ENCODE assay signal across 25 mouse cellular contexts in the genomic region with DNA sequence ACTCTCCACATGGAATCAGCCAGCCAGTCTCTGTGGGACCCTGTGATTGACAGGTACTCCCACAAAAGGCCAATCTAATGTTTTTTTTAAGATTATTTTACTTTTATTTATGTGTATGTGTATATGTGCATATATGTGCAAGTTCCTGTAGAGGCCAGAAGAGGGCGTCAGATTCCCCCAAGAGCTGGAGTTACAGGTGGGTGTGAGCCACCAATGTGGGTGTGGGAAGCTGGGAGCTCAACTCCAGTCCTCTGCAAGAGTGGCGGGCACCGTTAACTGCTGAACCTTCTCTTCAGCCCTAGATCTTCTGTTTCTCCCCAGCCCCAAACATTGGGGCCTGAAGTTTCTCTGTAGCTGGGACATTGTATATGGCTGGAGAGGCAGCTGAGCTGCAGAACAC.
DNase-seq lines count a peak whose midpoint lies in the region; ATAC-seq and TF ChIP-seq lines count a peak whose summit lies in the region.
"Had no signal": no experiment of that assay in that cellular context is flagged by ENCODE, and none has a peak within 500 bp of the region (broad histone marks: within the 10 kb centered on the region; RNA-seq: fewer than 3 reads in every experiment).

No protein-coding gene starts in this region.

- no peaks in the 10 kb centered on the region for H3K27me3 ChIP-seq in midbrain, postnatal 0 days (ENCODE audit: insufficient read depth, low read length)
- no peaks in the 10 kb centered on the region for H3K27me3 ChIP-seq in midbrain, embryonic 11.5 days (ENCODE audit: control insufficient read depth, insufficient read depth, low read length)
- H3K27me3 ChIP-seq in MEL (ENCODE audit: control insufficient read depth in 1 of 2, insufficient read depth in 2 of 2, low read length in 2 of 2): no peaks in the 10 kb centered on the region
- H3K27me3 ChIP-seq: hindbrain, embryonic 12.5 days; limb, embryonic 13.5 days; liver, embryonic 13.5 days; lung, embryonic 15.5 days had no signal

- H3K9me3 ChIP-seq in midbrain, postnatal 0 days (ENCODE audit: low read length): no peaks in the 10 kb centered on the region
- no peaks in the 10 kb centered on the region for H3K9me3 ChIP-seq in midbrain, embryonic 11.5 days (ENCODE audit: control insufficient read depth, low read length)
- no peaks in the 10 kb centered on the region for H3K9me3 ChIP-seq in MEL (replicated peaks; ENCODE audit: insufficient read depth, low read length)
- H3K9me3 ChIP-seq: hindbrain, embryonic 12.5 days; limb, embryonic 13.5 days; liver, embryonic 13.5 days; lung, embryonic 15.5 days had no signal

- DNase-seq in layer of hippocampus, adult 2 months (ENCODE audit: low spot score in 2 of 2): no peak
- DNase-seq in layer of hippocampus, adult 8-10 months (ENCODE audit: low spot score in 2 of 2): no peak
- no peak for DNase-seq in midbrain, postnatal 0 days (ENCODE audit: low spot score)
- no peak for DNase-seq in midbrain, embryonic 11.5 days (ENCODE audit: low spot score, missing footprints)
- no peak for DNase-seq in MEL (ENCODE audit: low read depth, low spot score)
- no peak for DNase-seq in cerebellum, adult 9-10 months
- DNase-seq in thymus, adult 18-20 months: no peak
- DNase-seq: adrenal gland, adult 8-10 months; B cell, adult 2 months; cerebellum, adult 8-10 months; cerebellum, postnatal 36 days; gastrocnemius, postnatal 36 days; kidney, postnatal 14 days; liver, embryonic 13.5 days; midbrain, embryonic 14.5 days; right cerebral cortex, postnatal 25 days; spleen, adult 18-20 months; thymus, postnatal 25 days had no signal

- H3K27ac ChIP-seq in layer of hippocampus, adult 2 months: no peak overlapping the region
- H3K27ac ChIP-seq in midbrain, postnatal 0 days (ENCODE audit: low read depth, low read length): no peak overlapping the region
- no peak overlapping the region for H3K27ac ChIP-seq in midbrain, embryonic 11.5 days (ENCODE audit: low read depth, low read length)
- H3K27ac ChIP-seq in MEL (ENCODE audit: control insufficient read depth, low read depth, low read length): no peak overlapping the region
- H3K27ac ChIP-seq: hindbrain, embryonic 12.5 days; hindbrain, postnatal 0 days; limb, embryonic 13.5 days; liver, embryonic 13.5 days; lung, embryonic 15.5 days; macrophage had no signal

- peak; percentile 33 for TF ChIP-seq CTCF in layer of hippocampus, adult 2 months (conservative IDR thresholded peaks at IDR 0.05)
- peak; percentile 20; the same call in 1 of the 2 replicates for TF ChIP-seq CTCF in midbrain, postnatal 0 days (IDR thresholded peaks at IDR 0.05)
- peak; percentile 1 to 17 (median 6); a peak in 1 of 6 replicates for TF ChIP-seq CTCF in MEL (IDR thresholded peaks at IDR 0.05 in 2 of 3, conservative IDR thresholded peaks at IDR 0.05 in 1 of 3; ENCODE audit: control insufficient read depth in 1 of 3, insufficient read depth in 1 of 3, low read depth in 2 of 3, low read length in 3 of 3, poor library complexity in 1 of 3, severe bottlenecking in 1 of 3)

- no peak for TF ChIP-seq RAD21 in MEL (IDR thresholded peaks at IDR 0.05; ENCODE audit: low read depth, low read length)

- TF ChIP-seq EP300 in MEL (IDR thresholded peaks at IDR 0.05; ENCODE audit: low read depth in 1 of 2, low read length in 2 of 2): no peak

- no peaks in the 10 kb centered on the region for H3K36me3 ChIP-seq in midbrain, postnatal 0 days (ENCODE audit: insufficient read depth, low read length)
- no peaks in the 10 kb centered on the region for H3K36me3 ChIP-seq in midbrain, embryonic 11.5 days (ENCODE audit: control insufficient read depth, insufficient read depth, low read length)
- H3K36me3 ChIP-seq in MEL (ENCODE audit: control insufficient read depth in 1 of 2, insufficient read depth in 2 of 2, low read length in 2 of 2): no peaks in the 10 kb centered on the region
- H3K36me3 ChIP-seq: hindbrain, embryonic 12.5 days; limb, embryonic 13.5 days; liver, embryonic 13.5 days; lung, embryonic 15.5 days had no signal

- TF ChIP-seq POLR2A in MEL (IDR thresholded peaks at IDR 0.05; ENCODE audit: control insufficient read depth in 1 of 2, insufficient read depth in 1 of 2, low read depth in 1 of 2, low read length in 2 of 2, poor library complexity in 1 of 2): no peak

- H3K4me1 ChIP-seq in midbrain, postnatal 0 days (ENCODE audit: insufficient read depth, low read length): no peaks in the 10 kb centered on the region
- no peaks in the 10 kb centered on the region; the same call in 1 of the 2 replicates for H3K4me1 ChIP-seq in midbrain, embryonic 11.5 days (ENCODE audit: control insufficient read depth, insufficient read depth, low read length)
- no peaks in the 10 kb centered on the region for H3K4me1 ChIP-seq in MEL (ENCODE audit: control insufficient read depth in 1 of 2, insufficient read depth in 2 of 2, low read length in 2 of 2)
- H3K4me1 ChIP-seq: limb, embryonic 13.5 days had no signal

- no peak overlapping the region for H3K9ac ChIP-seq in midbrain, postnatal 0 days (replicated peaks; ENCODE audit: low read length, poor library complexity, severe bottlenecking)
- no peak overlapping the region for H3K9ac ChIP-seq in midbrain, embryonic 11.5 days (ENCODE audit: low read length)
- H3K9ac ChIP-seq in MEL (ENCODE audit: control insufficient read depth, low read depth, low read length, poor library complexity, severe bottlenecking): no peak overlapping the region
- H3K9ac ChIP-seq: hindbrain, embryonic 12.5 days; limb, embryonic 13.5 days; liver, embryonic 13.5 days; lung, embryonic 15.5 days had no signal

- no peak for ATAC-seq in midbrain, postnatal 0 days (ENCODE audit: low FRiP score)
- no peak for ATAC-seq in midbrain, embryonic 11.5 days (ENCODE audit: low FRiP score)
- ATAC-seq: forebrain, embryonic 14.5 days; hindbrain, postnatal 0 days; intestine, embryonic 16.5 days had no signal

- H3K4me2 ChIP-seq in midbrain, postnatal 0 days (ENCODE audit: low read depth, low read length, poor library complexity, severe bottlenecking): no peak overlapping the region
- no peak overlapping the region for H3K4me2 ChIP-seq in midbrain, embryonic 11.5 days
- H3K4me2 ChIP-seq: hindbrain, embryonic 12.5 days; limb, embryonic 13.5 days; liver, embryonic 13.5 days; lung, embryonic 15.5 days had no signal

- H3K79me2 ChIP-seq in MEL (ENCODE audit: control insufficient read depth, insufficient read depth, low read length, poor library complexity): no peaks in the 10 kb centered on the region

- 86% methylated on average over 3 of the region's 3 CpGs for WGBS in midbrain, postnatal 0 days
- 79% methylated on average over 3 of the region's 3 CpGs for WGBS in midbrain, embryonic 11.5 days

- H3K4me3 ChIP-seq in layer of hippocampus, adult 2 months: no peak overlapping the region
- no peak overlapping the region for H3K4me3 ChIP-seq in midbrain, postnatal 0 days (ENCODE audit: low read depth, low read length)
- no peak overlapping the region for H3K4me3 ChIP-seq in midbrain, embryonic 11.5 days (ENCODE audit: low read depth, low read length)
- H3K4me3 ChIP-seq in MEL (ENCODE audit: control insufficient read depth in 1 of 2, insufficient read depth in 1 of 2, low read depth in 2 of 2, low read length in 2 of 2): no peak overlapping the region
- H3K4me3 ChIP-seq: hindbrain, embryonic 12.5 days; limb, embryonic 13.5 days; liver, embryonic 13.5 days; lung, embryonic 15.5 days had no signal

TF ChIP-seq in MEL, 35 proteins besides CTCF, POLR2A, EP300 and RAD21:
- no peak for TF ChIP-seq E2F4 (IDR thresholded peaks at IDR 0.05; ENCODE audit: borderline replicate concordance, low read depth, low read length)
- TF ChIP-seq NRF1 (IDR thresholded peaks at IDR 0.05; ENCODE audit: insufficient read depth, low read depth, low read length, poor library complexity, severe bottlenecking): no peak
- TF ChIP-seq ZKSCAN1 (IDR thresholded peaks at IDR 0.05; ENCODE audit: low read depth, low read length): no peak
- TF ChIP-seq CHD1 (IDR thresholded peaks at IDR 0.05; ENCODE audit: low read depth, low read length): no peak
- TF ChIP-seq TBP (IDR thresholded peaks at IDR 0.05; ENCODE audit: low read depth, low read length): no peak
- TF ChIP-seq MYB (IDR thresholded peaks at IDR 0.05; ENCODE audit: low read depth, low read length): no peak
- TF ChIP-seq USF1 (IDR thresholded peaks at IDR 0.05; ENCODE audit: low read depth, low read length): no peak
- no peak for TF ChIP-seq MAFK (IDR thresholded peaks at IDR 0.05; ENCODE audit: borderline replicate concordance, low read depth, low read length)
- no peak for TF ChIP-seq ETS1 (IDR thresholded peaks at IDR 0.05; ENCODE audit: low read depth, low read length)
- TF ChIP-seq MYC (IDR thresholded peaks at IDR 0.05; ENCODE audit: low read depth, low read length): no peak
- TF ChIP-seq MAX (IDR thresholded peaks at IDR 0.05; ENCODE audit: low read length): no peak
- no peak for TF ChIP-seq ZMIZ1 (IDR thresholded peaks at IDR 0.05; ENCODE audit: low read depth, low read length)
- TF ChIP-seq SIN3A (IDR thresholded peaks at IDR 0.05; ENCODE audit: low read length): no peak
